Mouse (Mus musculus) small intestine, adult 2 months (tissue): ENCODE results near the gene Pdgfd.

ENCODE experiments used
- CTCF ChIP-seq: fragments of 200-500 bp; IDR thresholded peaks from 2 replicates; pipeline ENCODE4 v1.5.1; 2012; ENCODE audit warnings: low read depth, mild to moderate bottlenecking, control low read depth, inconsistent platforms, low read length, moderate library complexity, mixed read lengths; ENCODE audit not compliant: insufficient replicate concordance, insufficient read length; ENCODE audit errors: extremely low read depth
- POLR2A ChIP-seq: fragments of 200-500 bp; IDR thresholded peaks from 2 replicates; pipeline ENCODE4 v1.6.1; 2012; ENCODE audit warnings: low read depth, mild to moderate bottlenecking, control low read depth, inconsistent platforms, low read length, moderate library complexity

DNA sequence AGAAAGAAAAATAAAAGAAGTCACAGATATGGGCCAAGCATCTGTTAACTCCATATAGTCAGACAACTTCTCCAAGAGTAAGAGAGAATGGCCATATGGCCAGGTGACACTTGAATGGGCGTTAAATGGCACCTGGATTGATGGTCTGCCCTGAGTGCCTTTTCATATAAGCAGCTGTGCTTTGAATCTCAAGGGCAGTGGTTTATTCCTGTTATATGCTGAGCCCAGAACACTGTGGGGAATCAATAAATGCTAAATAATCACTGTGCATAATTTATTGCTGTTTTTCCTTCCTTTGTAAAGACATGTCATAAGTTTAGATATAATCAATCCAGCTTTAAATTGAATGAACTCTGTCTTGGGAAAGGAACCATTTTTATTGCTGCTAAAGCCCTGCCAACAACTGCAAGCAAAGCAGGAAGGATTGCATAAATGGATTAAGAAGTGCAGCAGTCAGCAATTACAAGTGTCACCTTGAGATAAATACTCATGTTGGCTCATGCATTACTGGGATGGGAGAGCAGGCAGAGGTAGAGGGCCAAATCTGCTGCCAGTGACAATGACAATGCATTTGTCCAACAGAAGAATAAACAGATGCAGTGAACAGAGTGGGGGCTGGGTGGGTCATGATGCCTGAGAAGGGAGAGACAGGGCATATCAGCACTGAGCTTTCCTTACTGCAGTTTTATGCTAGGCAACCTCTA, 185.0 kb downstream of the Pdgfd start:
- no peak for TF ChIP-seq CTCF
- TF ChIP-seq POLR2A, result no peak
